Mouse (Mus musculus): ENCODE results near the gene Shisal2a. TPM values are rescaled to one million over a fixed set of nuclear protein-coding genes. Genes with fewer than 3 reads are reported as not detected.

Gene Shisal2a
- polyA plus RNA-seq (2014; fragmentation: Nextera tagmentation; extraction: Ambion mirVana) = 0.34 TPM in 1 of 2 replicates, not detected in the other

- peak; percentile 32; the same call in 1 of the 2 replicates for TF ChIP-seq CTCF (IDR thresholded peaks at IDR 0.05; ENCODE audit: low read depth)
- Histone ChIP-seq H3K4me3 (ENCODE audit: low read depth, low read length) (peak within 1 kb of the TSS; percentile 42), H3K36me3 (ENCODE audit: insufficient read depth) (no peaks in the 10 kb centered on the region), H3K9me3 (ENCODE audit: low read depth, low read length) (no peaks in the 10 kb centered on the region), H3K4me1 (ENCODE audit: insufficient read depth) (peaks cover 3% of the 10 kb centered on the region; the same call in 1 of the 2 replicates), H3K27ac (ENCODE audit: low read depth) (no peak within 1 kb of the TSS), H3K4me2 (peak within 1 kb of the TSS; percentile 85), H3K9ac (peak within 1 kb of the TSS; percentile 55), H3K27me3 (ENCODE audit: insufficient read depth, low read length) (peaks cover 25% of the 10 kb centered on the region)
- ATAC-seq (ENCODE audit: insufficient read depth) (no peak; the same call in 1 of the 2 replicates), DNase-seq (peak; percentile 52)
- WGBS = 3% methylated on average over 55 of the region's 55 CpGs
Observed at GRCm38 (mm10) chr4:108383183-108383714, at the start of gene Shisal2a. Gene Shisal2a, minus strand, starts transcription at chr4:108383349.

- Histone ChIP-seq H3K9ac (no peak overlapping the region), H3K27me3 (ENCODE audit: insufficient read depth, low read length) (no peaks in the 10 kb centered on the region), H3K27ac (ENCODE audit: low read depth) (no peak overlapping the region), H3K36me3 (ENCODE audit: insufficient read depth) (no peaks in the 10 kb centered on the region), H3K4me1 (ENCODE audit: insufficient read depth) (peaks cover 8% of the 10 kb centered on the region; the same call in 1 of the 2 replicates), H3K4me2 (0 out of 2 replicates have a peak overlapping the region, but pooled peaks have one; percentile 10), H3K9me3 (ENCODE audit: low read depth, low read length) (no peaks in the 10 kb centered on the region), H3K4me3 (ENCODE audit: low read depth, low read length) (no peak overlapping the region)
- whole genome bisulfite sequencing = 31% methylated on average over 2 of the region's 2 CpGs
- no peak for ATAC-seq (ENCODE audit: insufficient read depth)
- no peak for DNase-seq
- TF ChIP-seq CTCF (IDR thresholded peaks at IDR 0.05; ENCODE audit: low read depth) = no peak
Observed at GRCm38 (mm10) chr4:108431561-108431936, 48.4 kb upstream of the Shisal2a start.

- DNase-seq (peak; percentile 30), ATAC-seq (ENCODE audit: insufficient read depth) (peak; percentile 64)
- no peaks in the 10 kb centered on the region for H3K9me3 ChIP-seq (ENCODE audit: low read depth, low read length)
- 37% methylated on average over 4 of the region's 4 CpGs for WGBS
- no peak for TF ChIP-seq CTCF (IDR thresholded peaks at IDR 0.05; ENCODE audit: low read depth)
- no peaks in the 10 kb centered on the region for H3K36me3 ChIP-seq (ENCODE audit: insufficient read depth)
- H3K4me2 ChIP-seq = 0 out of 2 replicates have a peak overlapping the region, but pooled peaks have one; percentile 10
- H3K4me1 ChIP-seq (ENCODE audit: insufficient read depth) = peaks cover 8% of the 10 kb centered on the region; the same call in 1 of the 2 replicates
- H3K27ac ChIP-seq (ENCODE audit: low read depth) = no peak overlapping the region
- no peaks in the 10 kb centered on the region for H3K27me3 ChIP-seq (ENCODE audit: insufficient read depth, low read length)
- no peak overlapping the region for H3K4me3 ChIP-seq (ENCODE audit: low read depth, low read length)
- H3K9ac ChIP-seq = no peak overlapping the region
Observed at GRCm38 (mm10) chr4:108430656-108431560, 47.8 kb upstream of the Shisal2a start.

GRCm38 (mm10) chr4:108428341-108428721 is 45.2 kb upstream of the Shisal2a start:
- no peak overlapping the region for H3K9ac ChIP-seq
- DNase-seq (no peak), ATAC-seq (ENCODE audit: insufficient read depth) (no peak)
- no peak overlapping the region for H3K4me3 ChIP-seq (ENCODE audit: low read depth, low read length)
- 64% methylated on average over 6 of the region's 6 CpGs for WGBS
- no peaks in the 10 kb centered on the region for H3K27me3 ChIP-seq (ENCODE audit: insufficient read depth, low read length)
- H3K4me1 ChIP-seq (ENCODE audit: insufficient read depth) = peaks cover 5% of the 10 kb centered on the region; the same call in 1 of the 2 replicates
- no peak for TF ChIP-seq CTCF (IDR thresholded peaks at IDR 0.05; ENCODE audit: low read depth)
- H3K27ac ChIP-seq (ENCODE audit: low read depth) = no peak overlapping the region
- no peak overlapping the region for H3K4me2 ChIP-seq
- H3K36me3 ChIP-seq (ENCODE audit: insufficient read depth) = no peaks in the 10 kb centered on the region
- H3K9me3 ChIP-seq (ENCODE audit: low read depth, low read length) = no peaks in the 10 kb centered on the region

GRCm38 (mm10) chr4:108427719-108428340 is 44.7 kb upstream of the Shisal2a start:
- no peak overlapping the region for H3K9ac ChIP-seq
- no peaks in the 10 kb centered on the region for H3K36me3 ChIP-seq (ENCODE audit: insufficient read depth)
- peaks cover 4% of the 10 kb centered on the region; the same call in 1 of the 2 replicates for H3K4me1 ChIP-seq (ENCODE audit: insufficient read depth)
- DNase-seq (peak; percentile 41), ATAC-seq (ENCODE audit: insufficient read depth) (peak; percentile 77; the same call in 1 of the 2 replicates)
- H3K27ac ChIP-seq (ENCODE audit: low read depth) = no peak overlapping the region
- 36% methylated on average over 11 of the region's 11 CpGs for WGBS
- no peaks in the 10 kb centered on the region for H3K27me3 ChIP-seq (ENCODE audit: insufficient read depth, low read length)
- no peak overlapping the region for H3K4me3 ChIP-seq (ENCODE audit: low read depth, low read length)
- no peak overlapping the region for H3K4me2 ChIP-seq
- TF ChIP-seq CTCF (IDR thresholded peaks at IDR 0.05; ENCODE audit: low read depth) = no peak
- H3K9me3 ChIP-seq (ENCODE audit: low read depth, low read length) = no peaks in the 10 kb centered on the region

- no peak for ATAC-seq (ENCODE audit: insufficient read depth)
- Histone ChIP-seq H3K36me3 (ENCODE audit: insufficient read depth) (no peaks in the 10 kb centered on the region), H3K27ac (ENCODE audit: low read depth) (no peak overlapping the region), H3K4me2 (no peak overlapping the region), H3K4me3 (ENCODE audit: low read depth, low read length) (no peak overlapping the region), H3K27me3 (ENCODE audit: insufficient read depth, low read length) (no peaks in the 10 kb centered on the region), H3K9ac (no peak overlapping the region), H3K9me3 (ENCODE audit: low read depth, low read length) (no peaks in the 10 kb centered on the region), H3K4me1 (ENCODE audit: insufficient read depth) (no peaks in the 10 kb centered on the region)
- no peak for TF ChIP-seq CTCF (IDR thresholded peaks at IDR 0.05; ENCODE audit: low read depth)
- WGBS = 49% methylated on average over 2 of the region's 2 CpGs
- DNase-seq = no peak
Observed at GRCm38 (mm10) chr4:108424587-108424986, 41.4 kb upstream of the Shisal2a start.
